Mouse (Mus musculus) CH12F3 (cell line): ENCODE results near the gene Ak1.

ENCODE experiments used
- in situ Hi-C: fragments of 300-500 bp; cut with MboI; formaldehyde crosslinking; loops from 2 replicates; pipeline ENCODE4 v1.14.3; 2020; ENCODE audit warnings: low sequenced_read_pairs

Gene Ak1

DNA sequence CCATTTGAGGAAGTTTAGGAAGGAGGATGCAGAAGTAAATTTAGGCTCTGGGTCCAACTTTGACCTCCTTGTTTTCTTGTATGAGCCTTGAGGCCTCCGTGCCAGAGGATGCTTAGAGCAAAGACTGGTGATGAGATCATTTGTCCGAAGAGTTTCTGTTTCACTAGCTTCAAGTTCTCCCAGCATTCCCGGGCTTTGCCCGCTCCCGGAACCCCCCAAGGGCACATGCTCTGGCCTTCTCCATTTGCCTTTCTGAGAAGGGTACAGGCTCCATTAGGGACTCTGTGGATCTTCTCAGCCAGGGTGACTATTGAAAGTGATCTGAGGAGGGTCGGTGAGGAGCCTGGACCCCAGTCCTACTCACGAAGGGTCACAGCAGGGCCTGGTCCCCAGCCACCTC lies 25.8 kb downstream of the Ak1 start:
- in situ Hi-C loops = no loop called here

DNA sequence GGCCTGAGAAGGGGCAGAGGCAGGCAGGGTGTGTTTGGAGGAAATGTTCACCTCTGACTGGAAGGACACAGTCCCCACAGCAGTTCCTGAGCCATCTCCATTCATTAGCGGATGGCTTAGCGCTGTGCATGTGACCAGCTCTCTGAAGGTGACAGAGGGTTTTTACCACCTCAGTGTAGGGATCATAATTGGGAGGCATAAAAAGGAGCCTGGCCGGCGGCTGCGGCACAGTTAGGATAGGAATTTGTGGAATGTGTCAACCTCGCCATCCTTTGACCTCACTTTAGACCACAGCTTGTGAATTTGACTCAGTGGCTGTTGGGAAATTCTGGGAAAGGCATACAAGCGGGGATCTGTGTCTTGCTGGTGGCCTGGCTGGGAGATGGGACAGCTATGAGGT lies 32.2 kb downstream of the Ak1 start:
- in situ Hi-C loops = no loop called here

DNA sequence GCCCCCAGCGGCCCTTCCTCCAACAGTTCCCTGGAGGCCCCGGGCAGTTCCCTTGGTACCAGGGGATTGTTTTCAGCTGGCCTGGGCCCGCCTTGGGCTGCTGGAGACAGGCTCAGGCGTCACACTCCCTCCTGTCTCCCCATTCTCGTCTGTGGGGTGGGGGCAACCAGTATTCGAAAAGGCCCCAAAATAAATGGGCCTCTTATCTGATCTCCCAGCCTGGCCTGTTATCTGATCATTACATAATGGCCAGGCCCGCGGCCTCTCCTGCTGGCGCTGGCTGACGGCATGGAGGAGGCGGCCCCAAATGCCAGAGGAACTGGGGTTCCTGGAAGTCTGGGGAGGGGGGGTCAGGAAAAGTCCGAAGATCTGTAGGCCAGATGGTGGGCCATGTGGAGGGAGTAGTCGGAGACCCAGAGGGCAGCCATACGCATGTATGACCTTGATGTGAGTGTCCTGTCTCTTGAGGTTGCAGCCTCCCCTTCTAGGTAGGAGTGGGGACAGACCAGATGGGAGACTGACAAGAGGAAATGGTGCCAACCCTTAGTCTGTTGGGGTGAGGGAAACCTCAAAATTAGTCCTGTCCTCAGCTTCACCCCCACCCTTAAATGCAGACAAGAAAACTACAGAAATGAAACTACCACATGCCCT lies 33.3 kb downstream of the Ak1 start:
- in situ Hi-C loops = no loop called here

DNA sequence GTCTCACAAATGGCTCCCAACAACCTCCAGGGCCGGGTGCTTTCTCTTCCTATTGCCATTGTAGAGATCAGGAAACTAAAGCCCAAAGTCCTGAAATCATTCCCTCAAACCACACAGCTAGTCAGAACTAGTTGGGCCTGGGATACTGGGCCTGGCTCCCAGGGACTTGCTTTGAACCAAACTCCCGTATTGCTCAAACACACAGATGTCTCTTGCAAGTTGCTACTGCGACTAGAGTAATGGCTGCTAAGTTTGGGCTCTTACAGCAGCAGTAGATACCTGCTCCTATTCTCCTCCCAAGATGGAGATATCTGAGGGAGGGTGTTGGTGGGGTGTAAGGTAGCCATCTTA lies 33.8 kb downstream of the Ak1 start:
- in situ Hi-C loops = no loop called here

DNA sequence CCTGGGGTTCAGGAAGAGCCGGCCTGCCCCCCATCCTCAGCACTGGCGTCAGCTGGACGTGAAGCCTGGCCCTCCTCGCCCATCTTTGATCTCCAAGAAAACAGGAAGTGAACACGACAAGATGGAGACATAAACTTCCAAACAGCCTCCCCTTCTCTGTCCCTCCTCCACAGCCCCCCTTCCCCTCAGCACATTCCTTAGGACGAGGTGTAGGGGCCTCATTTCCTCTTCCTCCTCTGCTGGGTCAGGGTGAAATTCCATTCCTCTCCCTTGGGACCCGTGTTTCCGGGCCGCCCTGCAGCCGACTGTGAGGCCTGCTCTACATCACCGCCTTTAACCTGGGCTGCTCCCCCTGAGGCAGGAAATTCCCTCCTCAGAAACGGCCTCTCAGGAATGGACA lies 34.3 kb downstream of the Ak1 start:
- in situ Hi-C loops = no loop called here

DNA sequence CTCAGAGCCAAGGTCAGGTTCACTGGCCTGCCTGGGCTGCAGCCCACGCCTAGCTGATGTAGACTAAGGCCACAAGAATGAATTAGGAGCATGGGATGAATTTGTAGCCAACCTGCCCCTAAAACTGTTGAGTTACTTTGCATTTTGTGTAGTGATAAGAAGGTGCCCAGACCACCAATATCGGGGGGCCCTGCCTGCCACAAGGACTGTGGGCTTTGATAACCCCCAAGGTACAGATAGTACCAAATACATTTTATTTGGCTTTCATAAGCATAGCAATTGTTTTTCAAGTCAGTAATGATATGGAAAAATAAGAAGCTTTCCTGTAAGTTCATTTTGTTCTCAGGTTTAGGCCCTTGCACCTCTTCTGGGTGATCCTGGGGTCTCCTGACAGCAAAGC lies 37.3 kb downstream of the Ak1 start:
- in situ Hi-C loops = no loop called here

DNA sequence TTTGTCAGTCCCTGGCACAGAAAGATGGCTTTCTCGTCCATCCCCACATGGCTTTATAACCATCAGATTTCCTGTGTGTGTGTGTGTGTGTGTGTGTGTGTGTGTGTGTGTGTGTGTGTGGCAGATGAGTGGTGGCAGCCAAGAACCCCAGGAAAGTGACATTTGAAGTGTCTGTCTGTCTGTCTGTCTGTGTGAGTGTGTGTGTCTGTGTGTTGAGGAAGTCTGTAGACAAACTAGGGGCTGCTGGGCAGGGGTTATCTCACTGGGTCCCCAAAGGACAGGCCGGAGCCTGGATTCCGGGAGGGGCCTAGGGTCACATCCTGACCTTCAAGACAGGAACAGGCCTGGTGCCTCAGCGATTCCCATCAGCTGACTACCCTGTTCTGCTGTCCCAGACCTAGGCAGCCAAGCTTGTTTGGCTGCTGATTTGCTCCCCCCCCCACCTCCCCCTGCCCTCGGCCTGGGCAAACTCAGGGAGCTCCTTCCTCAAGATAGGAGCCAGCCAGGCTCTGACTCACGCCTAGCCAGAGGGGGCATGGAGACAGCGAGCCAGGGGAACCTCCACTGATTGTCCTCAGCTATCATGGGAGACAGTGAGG lies 40.0 kb downstream of the Ak1 start:
- in situ Hi-C loops = no loop called here

DNA sequence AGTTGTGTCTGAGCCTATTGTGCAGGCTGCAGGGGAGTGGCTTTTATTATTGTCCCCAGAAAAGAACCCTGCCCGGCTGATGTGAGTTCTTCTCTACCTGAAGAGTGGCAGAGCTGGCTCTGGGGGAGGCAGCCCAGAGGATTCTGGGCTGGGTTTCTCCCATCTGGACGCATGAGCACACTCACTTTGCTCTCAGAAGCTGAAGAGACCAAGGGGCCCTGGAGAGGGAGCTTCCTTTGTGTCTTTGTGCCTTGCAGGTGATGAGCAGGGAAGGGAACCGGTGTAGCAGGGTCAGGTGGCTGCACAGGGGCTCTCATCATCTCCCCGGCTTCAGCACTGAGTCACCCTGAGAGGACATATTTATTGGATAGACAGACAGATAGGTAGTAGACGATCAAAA lies 40.7 kb downstream of the Ak1 start:
- in situ Hi-C loops = no loop called here

DNA sequence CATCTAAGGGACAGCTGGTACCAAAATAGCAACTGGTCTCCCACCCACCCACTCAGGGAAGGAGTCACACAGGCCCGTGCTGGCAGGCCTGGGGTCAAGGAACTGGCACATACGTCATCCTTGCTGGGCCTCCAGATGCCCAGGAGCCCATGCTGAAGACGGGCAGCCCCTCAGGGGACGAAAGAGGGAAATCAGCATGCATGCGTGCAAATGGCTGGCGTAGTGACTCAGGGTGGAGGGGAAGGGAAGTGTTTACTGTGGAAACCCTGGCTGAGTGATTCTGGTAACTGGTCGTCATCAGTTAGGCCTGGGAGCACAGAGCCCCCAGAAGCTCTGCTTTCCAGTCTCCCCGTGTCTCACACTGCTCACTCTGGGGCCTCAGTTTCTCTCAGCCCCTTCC lies 43.8 kb downstream of the Ak1 start:
- in situ Hi-C loops = no loop called here

DNA sequence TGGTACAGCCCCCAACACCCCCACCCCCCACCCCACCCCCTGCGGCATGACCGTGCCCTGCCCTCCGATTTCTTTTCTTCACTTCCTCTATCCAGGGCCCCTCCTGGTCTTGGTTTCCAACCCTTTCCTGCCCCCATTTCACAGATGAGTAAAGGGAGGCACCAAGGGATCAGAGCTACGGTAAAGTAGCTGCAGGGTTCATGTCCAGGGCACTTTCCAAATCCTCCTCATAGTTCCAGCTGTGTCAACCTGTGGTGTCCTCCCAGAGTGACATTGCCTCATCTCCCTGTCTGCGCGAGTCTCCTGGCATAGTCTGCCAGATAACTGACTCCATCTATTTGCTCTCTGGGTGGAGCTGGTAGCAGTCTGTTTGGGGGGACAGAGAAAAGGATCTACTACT lies 44.3 kb downstream of the Ak1 start:
- in situ Hi-C loops = no loop called here

DNA sequence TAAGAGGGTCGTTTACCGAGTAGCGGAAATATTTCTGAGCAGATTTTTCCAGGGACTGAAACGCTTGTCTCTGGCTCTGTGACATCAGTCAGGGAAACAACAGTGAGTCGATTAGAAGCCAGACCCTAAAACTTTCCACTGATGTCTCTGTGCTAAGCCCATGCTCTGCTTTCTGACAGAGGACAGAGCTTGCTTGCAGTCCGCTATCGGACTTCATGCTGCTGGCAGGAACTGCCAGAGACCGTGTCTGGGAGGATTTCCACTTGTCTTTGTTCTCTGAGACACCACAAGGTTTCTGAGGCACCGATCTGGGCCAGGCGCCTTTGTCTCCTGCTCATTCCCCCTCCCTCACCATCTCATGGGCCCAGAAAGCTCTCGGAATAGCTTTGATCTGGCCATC lies 46.2 kb downstream of the Ak1 start:
- in situ Hi-C loops = no loop called here

DNA sequence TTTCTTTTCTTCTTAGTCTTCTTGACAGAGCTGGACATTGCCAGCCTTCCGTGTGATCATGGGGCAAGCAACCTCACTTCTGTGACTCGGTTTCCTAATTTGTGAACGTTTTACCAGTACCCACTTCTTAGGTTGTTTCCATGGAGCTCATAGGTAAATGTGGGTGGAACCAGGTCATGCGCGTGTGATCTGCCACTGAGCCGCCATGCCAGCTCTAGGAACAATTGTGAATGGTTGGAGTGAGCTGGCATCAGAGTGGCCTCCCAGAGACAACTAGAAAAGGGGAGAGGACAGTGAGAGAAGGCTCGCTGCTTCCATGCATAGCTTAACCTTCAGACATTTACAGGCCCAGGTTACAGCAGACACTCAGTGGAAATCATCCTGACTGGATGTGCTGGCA lies 46.6 kb downstream of the Ak1 start:
- in situ Hi-C loops = no loop called here

DNA sequence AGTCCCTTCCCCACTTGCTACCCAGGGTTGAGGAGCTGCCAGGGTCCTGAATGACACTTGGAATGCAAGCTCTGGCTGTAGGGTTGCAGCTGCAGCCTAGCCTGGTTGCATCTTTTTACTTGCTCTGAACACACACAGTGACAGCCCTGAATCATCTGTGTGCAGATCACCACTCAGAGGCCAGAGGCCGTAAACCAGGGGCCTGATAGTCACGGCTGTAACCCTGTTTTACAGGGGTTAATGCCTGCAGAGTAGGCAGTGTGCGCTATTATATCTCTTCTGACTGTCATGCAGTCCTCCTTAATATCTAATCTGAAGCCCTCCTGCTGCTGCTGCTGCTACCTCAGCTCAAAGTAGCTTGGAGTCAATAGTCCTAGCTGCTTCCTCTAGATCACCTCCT lies 48.3 kb downstream of the Ak1 start:
- in situ Hi-C loops = no loop called here

DNA sequence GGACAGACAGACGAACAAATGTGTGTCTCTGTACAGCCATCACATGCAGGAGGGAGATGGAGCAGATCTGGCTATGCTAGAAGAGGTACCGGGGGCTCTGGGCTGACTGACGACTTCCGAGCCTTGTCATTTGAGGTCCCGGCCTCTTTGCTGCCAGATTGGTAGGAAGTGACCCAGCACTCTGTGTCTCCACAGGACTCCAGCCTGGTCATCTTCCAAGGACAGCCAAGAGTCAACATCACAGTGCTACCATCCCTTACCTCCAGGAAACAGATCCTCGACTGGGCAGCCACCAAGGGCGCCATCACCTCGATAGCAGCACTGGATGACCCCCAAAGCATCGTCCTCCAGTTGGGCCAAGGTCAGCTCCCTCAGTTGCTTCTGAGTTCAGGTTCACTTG lies 49.6 kb downstream of the Ak1 start:
- in situ Hi-C loops = no loop called here

DNA sequence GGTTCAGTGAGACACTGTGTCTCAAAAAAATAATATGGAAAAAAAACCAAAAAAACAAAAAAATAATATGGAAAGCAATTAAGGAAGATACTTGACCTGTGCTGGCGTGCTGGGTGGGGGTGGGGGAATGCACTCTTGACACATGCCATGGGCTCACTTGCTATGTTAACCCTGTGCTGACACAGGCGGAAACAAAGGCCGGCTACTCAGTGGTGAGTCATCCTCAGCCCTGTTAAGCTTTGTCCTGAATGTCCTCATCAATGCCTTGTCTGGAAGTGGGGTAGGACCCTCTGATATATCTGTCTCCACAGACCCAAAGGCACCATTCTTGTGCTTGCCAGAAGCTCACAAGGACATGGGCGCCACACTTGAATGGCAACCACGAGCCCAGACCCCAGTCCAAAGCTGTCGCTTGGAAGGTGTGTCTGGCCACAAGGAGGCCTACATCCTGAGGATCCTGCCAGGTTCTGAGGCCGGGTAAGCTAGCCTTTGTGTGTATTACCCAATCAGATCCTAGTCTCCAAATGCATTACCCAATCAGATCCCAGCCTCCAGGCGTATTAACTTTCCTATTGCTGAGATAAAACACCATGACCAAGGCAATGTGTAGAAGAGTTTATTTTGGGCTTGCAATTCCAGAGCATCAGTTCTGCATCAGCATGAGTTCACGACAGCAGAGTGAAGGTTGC lies 50.5 kb downstream of the Ak1 start:
- in situ Hi-C loops = no loop called here

DNA sequence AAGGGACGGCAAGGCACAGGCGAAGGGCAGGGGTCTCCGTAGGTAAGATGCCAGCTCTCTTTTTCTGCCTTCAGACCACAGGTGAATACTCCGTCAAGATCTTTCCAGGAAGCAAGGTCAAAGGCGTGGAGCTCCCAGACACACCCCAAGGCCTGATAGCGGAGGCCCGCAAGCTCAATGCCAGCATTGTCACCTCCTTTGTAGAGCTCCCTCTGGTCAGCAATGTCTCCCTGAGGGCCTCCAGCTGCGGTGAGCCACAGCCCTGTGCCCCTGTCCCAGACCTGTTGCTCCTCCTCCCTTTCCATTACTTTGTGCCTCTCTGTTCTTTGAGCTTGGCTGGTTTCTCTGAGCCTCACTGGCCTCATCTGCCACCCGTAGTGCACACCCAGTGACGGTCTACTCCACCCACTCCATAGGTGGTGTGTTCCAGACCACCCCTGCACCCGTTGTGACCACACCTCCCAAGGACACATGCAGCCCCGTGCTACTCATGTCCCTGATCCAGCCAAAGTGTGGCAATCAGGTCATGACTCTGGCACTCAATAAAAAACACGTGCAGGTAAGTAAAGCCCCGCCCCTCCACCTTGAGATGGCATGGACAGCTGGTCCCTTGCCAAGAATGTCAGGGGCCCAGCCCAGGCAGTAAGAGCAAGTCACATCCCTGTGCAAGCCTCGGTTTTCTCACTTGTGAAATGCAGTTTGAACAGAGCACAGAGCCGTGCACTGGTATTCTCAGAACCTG lies 51.8 kb downstream of the Ak1 start:
- in situ Hi-C loops = no loop called here

DNA sequence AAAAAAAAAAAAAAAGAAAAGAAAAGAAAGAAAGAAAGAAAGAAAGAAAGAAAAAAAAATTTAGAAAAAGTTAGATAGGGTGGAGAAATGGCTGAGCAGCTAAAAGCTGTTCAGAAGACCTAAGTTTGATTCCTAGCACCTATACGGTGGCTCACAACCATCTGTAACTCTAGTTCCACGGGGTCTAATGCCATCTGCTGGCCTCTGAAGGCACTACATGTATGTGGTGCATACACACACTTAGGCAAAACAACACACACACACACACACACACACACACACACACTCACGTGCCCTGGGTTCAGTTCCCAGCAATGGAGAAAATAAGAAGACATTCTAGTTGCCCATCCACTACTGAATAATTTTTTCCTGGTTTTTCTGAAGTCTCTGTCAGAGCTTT lies 55.3 kb downstream of the Ak1 start:
- in situ Hi-C loops = no loop called here

DNA sequence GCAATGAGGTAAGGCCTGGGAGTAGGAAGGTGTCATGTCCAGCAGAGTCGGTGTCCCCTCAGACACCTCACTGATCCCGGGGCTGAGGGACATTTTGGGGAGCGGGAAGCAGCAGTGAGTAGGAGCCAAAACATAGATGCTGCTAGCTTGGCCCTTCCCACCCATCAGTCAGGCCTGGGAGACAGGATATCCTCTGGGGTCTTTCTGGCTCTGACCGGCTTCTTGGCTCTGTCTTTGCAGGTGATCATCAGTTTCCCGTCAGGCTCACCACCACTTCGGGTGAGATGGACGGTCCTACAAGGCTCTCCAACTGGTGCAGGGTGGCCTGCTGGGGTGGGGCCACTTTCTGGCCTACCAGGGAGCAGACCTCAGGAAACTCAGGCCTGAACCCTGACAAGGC lies 56.1 kb downstream of the Ak1 start:
- in situ Hi-C loops = no loop called here

DNA sequence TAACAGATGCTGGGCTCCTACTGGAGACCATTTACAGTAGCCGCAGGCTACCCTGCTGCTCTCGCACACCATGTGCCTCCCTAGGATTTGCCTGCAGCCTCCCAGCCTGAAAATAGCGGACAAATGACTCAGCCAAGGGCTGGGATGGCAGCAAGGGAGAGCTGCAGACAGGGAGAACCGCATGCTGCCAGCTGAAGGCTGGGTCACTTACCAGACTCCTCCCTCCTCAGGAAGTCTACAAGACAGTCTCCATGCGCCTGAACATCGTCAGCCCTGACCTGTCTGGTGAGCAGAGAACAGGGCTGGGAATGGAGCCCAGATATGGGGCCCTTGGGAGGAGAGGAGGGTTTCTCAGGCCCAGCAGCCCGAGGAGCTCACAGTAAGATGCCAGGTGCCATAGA lies 58.5 kb downstream of the Ak1 start:
- in situ Hi-C loops = loop anchor here (5.0 kb wide), 1 partner anchor 48 kb away; no protein-coding TSS in a partner anchor

DNA sequence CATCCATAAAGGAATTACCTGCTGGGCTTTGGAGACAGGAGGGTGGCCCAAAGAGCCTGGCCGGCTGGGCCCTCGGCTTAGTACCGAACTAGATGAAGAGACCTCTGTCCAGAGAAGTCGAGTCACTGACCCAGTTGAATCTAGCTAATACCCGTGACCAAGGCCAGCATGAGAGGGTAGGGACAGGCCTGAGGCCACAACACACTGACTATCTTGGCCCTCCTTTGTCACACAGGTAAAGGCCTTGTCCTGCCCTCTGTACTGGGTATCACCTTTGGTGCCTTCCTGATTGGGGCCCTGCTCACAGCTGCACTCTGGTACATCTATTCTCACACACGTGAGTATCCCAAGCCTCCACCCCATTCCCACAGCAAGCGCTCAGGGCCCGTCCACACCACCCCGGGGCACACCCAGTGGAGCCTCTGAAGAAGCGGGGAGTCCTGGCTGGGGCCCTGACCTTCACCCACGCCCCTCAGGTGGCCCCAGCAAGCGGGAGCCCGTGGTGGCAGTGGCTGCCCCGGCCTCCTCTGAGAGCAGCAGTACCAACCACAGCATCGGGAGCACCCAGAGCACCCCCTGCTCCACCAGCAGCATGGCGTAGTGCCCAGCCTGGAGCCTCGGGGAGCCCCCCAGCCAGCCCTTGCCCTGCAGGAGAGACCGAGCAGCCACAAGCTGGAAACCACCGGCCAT lies 59.5 kb downstream of the Ak1 start:
- in situ Hi-C loops = loop anchor here (5.0 kb wide), 1 partner anchor 49 kb away; no protein-coding TSS in a partner anchor

DNA sequence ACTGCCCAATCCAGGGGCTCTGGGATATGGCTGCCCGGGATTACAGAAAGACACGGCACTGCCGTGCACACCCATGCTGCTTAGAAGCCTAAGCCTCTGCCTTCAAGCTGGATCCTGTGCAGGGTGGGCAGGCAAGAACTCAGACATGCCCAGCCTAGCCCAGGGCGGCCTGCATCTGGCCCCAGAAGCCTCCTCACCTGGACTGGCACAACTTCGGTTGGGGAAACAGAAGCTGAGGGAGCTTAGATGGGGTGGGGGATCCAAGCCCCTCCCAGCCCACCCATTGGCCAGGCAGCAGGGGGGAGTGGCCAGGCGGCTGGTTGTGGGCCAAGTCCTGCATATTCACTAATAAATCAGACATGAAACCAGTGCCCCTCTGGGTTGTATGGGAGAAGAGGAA lies 60.2 kb downstream of the Ak1 start:
- in situ Hi-C loops = loop anchor here (5.0 kb wide), 1 partner anchor 49 kb away; no protein-coding TSS in a partner anchor
